Mouse (Mus musculus): Measurements from ENCODE around the gene Stap2. TPM values are rescaled to one million over a fixed set of nuclear protein-coding genes. Genes with fewer than 3 reads are reported as not detected.
A peak's percentile ranks its signal among the peaks of the same experiment; 100 is the strongest.

Gene Stap2
- polyA plus RNA-seq, 1 experiment: 38.6 TPM

DNA sequence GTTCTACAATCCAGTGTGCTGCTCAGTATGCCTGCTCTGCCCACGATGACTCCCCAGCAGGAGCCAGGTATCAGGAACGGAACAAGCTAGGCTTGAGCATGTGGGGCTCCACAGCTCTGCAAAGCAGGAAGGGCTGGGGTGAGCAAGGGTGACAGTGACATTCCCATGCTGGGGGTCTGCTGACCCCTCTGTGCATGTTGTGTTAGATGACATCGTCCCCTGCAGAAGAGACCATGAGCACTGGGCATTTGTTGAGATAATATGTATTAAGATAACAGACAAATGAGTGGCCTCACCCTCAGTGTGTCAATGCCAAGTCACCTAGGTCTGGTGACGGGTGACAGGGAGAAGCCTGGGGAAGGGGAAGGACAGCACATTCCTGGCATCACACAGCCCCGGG lies 19.5 kb upstream of the Stap2 start:
- no peak for DNase-seq (ENCODE audit: low spot score)

DNA sequence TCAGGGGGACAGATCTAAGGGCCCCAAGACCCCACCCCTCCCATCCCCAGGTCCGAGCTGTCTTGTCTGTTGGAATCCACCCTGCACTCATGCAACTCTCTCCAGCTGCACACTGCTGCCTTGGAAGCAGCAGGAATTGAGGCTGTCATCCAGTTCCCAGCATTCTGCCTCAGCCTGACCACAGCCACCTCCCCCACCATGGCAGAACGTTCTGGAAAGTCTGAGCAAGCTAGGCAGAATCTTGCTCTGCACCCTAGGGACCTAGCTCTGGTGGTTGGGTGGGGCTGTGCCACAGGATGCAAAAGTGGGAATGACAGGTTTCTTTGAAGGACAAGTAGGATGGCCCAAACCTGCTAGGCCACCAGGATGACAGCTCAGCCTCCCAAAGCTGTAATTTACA lies 19.1 kb upstream of the Stap2 start:
- DNase-seq (ENCODE audit: low spot score): no peak

DNA sequence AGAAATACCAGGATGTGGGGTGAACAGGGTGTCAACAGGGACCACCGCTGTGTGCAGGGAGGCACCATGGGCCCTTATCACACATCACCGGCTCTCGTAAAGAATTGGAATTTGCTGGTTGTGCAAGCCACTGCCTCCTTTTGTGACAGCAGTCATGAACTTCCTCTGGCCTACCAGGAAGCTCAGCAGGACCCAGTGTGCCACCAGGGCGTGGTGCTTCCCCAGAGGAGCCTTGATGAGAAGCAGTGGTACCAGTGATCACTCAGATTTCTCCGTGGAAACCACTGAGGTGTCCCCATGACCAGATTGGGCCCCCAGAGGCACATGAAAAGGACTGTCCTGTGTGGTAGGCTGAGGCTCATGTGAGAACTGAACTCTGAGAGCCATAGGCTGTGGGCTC lies 18.0 kb upstream of the Stap2 start:
- no peak for DNase-seq (ENCODE audit: low spot score)

DNA sequence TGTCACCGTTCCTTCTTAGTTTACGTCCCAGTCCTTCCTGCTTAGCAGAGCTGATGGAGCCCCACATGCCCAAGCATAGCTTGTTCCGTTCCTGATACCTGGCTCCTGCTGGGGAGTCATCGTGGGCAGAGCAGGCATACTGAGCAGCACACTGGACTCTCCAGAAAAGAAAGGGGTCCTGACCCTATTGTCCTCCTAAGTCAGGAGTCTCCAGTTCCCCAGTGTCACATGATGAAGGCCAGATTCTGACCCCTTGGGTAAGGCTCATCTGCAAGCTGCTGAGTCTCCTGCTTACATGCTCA lies 17.6 kb upstream of the Stap2 start:
- DNase-seq (ENCODE audit: low spot score): no peak

DNA sequence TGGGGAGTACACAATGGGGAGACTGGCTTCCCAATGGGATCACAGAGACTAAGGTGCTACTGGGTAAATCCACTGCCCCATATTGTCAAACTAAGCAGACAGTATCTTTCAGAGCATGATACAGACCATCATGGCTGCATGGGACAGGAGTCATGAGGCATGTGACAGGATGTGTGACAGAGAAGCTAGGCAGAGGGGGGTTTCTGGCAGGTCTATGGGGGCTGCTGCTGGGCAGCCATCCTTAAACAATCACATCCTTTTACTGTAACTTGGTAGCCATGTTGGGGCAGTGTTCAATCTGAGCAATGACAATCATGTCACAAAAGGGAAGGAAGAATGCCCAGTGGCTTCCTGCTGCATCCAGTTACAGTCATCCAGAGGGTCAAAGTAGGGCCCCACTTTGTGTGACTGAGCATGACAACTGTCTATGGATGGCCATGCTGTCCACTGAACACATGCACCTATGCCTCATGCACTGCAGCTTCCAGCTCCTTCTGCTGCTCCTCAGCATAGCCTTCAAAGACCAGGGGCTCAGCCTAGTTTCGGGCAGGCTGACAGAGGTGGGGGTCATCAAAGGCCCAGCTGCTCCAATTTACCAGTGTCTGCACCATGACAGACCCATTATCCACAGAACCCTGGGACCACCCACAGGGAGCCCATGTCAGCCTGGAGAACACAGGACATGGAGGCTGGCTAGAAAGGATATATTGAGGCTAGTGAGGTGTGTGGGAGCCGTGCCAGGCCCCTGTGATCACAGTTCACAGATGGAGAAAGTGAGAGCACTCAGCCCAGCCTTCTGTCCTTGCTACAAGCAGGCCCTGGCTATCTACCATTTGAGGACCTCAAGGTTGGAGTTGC lies 17.0 kb upstream of the Stap2 start:
- DNase-seq (ENCODE audit: low spot score): no peak

DNA sequence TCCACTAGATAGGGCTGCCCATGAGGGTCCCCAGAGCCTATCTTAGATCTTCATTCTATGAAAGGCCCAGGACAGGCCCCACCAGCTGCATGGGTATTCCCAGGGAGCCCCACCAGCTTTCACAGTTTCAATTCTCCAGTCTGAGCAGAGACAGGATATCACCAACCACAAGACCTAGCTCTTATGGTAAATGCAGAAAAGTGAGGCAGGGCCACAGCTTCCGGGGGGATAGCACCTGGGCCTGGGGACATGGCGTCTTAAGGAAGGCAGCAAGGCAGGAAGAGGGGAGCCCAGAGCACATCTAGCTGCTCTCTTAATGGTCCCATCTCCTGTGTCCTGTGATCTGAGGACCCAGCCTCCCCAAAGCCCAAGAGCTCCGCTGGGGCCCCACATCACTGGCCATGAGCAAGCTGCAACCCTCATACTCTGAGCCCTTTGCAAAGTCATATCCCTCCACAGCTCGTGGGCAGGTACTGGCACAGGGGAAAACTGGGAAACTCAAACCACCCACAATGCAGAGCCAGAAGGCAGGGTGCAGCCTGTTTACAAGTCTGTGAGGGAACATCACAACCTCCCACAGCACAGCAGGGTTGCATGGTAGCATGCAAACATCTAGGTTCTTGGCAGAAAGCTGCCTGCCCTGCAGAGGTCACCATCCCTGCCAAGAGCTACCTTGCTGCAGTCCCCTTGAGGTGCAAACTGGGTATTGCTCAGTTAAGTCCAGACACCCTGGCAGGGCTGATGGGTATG lies 16.0 kb upstream of the Stap2 start:
- no peak for DNase-seq (ENCODE audit: low spot score)

DNA sequence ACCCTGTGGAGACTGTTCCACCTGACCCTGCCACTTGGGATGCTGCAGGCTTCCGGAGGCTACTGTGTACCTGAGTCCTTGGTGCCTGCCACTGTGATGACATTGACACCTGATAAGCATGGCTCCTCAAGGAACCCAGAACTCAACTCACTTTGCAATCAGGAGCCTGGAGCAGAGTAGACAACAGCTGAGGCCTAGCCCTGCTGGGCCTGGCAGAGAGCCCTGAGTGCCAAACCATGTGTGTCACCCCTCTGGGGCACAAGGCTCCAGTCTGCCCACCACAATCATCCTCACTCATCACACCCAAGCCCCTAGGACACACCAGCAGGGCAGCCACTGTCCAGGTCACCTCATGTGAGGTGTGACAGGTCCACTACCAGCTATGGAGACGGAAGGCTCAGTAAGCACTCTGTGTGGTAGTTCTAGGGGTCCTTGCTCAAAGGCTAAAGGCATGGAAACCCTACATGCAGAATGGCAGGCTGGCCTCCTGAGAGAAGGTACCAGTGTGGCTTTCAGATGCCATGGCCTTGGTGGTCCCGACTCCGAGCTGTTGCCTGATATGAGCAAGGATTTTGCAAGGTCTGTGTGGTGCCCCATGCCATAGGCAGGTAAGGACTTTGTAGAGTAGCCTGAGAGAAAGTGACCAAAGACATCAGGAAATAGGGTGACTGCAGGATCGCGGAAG lies 15.2 kb upstream of the Stap2 start:
- DNase-seq (ENCODE audit: low spot score): no peak

DNA sequence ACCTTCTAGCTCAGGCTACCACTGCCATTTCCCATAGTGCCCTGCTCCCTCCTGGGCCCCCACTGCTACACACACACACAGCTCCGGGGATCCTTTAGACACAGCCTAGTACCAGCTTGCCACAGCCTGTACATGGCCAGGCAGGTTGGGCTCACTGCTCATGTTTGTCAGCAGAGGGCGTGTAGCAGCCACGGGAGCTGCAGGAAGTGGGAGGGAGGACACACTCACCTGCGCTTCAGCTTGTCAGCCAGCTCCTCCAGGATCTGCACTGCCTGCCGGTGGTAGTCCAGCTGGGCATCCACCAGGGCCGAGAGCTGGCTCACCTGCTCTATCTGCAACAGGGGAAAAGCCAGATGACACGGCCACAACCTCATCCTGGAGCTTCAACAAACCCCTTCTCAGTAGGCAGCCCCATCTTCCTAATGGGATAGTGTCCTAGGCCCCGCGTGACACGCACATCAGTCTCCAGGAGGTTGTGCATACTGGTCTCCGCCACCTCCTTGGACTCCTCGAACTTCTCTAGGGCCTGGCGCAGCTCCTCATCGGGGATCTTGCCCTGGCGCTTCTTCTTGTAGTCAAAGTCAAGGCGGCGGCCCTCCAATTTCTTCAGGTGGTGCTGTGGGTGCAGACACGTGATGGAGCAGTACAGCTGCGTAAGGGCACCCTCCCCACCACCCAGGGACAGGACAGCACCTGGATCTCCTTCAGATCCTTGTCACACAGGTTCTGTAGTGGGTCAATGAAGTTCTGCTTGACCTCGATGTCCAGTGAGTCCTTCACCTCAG lies 13.2 kb upstream of the Stap2 start:
- no peak for DNase-seq (ENCODE audit: low spot score)

DNA sequence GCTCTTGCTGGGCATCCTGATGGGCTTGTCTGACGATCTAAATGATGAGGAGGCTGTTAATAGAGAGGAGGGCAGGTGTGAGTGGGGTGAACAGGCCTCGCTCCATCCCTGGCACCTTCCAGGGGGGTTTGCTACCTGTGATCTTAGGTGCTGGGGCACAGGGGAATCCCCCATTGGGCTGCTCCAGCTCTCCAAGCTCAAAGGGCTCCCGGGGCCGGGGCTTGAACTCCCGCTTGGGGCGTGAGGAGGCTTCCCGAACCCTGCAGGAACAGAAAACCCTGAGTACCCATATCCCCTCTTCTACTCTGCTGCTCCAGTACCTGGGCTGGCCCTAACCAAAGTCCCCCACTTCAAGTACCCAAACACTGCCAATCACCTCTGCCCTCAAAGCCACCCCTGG lies 12.5 kb upstream of the Stap2 start:
- DNase-seq (ENCODE audit: low spot score): no peak

DNA sequence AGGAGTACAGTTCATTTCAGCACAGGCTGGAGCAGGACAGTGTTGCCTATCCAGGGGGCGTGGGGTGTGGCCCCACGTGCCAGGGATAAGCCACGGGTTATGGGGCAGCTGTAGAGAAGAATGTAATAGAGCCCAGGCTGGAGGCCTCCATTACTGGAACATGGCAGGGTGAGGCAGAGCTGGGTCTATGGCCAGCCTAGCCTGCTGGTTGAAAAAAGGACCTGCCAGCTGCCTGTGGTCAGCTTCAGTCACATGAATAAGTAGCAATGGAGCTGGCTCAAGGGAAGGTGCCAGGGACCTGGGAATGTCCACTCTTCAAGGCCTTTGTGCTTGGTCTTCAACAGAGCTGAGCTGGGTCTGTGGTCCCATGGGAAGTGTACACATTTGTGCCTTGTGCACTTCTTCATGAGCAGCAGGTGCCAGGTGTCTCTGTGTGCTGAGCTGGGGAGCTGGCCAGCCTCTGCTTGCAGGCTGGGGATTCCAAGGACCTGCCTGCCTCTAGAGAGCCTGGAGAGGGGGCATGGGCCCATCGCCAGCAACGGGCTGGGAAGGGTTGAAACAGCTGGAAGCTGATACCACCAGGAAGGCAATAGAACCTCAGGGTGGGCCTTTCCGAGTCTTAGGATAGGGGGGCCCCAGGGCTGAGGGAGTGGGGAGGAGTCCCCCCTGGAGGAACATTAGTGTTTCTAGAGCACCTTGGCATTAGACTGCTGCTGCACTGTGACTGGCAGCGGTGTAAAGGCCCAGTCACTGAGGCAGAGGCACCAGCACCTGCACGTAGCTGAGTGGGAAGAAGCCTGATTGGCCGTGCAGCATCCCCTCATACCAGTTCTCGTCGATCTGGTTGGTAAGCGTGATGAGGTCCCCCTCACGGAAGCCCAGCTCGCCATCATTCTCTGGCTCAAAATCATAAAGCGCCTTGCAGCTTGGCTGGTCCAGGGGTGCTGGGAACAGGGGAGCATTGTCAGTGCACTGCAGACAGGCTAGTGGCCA lies 11.7 kb upstream of the Stap2 start:
- no peak for DNase-seq (ENCODE audit: low spot score)

DNA sequence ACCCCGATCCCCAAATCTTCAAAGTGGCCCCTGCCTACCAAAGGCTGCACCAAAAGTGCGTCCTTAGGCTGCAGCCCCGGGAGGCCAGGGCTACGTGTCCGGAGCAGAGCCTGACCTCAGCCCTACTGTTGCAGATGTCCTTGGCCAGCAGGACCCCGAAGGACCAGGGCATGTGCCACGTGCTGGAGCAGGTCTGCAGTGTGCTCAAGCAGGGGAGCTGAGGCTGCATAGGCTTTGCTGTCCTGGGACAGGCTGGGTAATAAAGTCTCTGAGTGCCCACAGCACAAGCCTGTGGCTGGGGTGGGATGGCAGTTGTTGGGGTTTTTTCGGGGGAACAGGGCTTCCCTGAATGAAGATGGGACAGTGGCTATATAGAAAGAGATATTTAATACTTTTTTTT lies 11.0 kb upstream of the Stap2 start:
- no peak for DNase-seq (ENCODE audit: low spot score)

DNA sequence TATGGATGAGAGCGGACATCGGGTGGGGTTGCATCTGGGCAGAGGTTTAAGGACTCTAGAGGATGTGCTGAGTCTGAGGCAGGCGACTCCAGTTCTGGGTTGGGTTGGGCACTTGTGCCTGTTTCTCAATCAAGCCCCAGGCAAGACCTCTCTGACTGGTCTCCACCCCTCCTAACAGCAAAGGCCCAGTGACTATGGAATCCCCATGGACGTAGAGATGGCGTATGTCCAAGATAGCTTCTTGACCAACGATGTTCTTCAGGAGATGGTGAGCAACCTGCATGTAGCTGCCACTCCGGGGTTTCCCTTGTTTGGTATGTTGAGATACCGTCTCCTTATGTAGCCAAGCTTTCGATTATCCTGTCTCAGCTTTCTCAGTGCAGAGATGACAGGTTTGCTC lies 9.9 kb upstream of the Stap2 start:
- DNase-seq (ENCODE audit: low spot score): no peak

DNA sequence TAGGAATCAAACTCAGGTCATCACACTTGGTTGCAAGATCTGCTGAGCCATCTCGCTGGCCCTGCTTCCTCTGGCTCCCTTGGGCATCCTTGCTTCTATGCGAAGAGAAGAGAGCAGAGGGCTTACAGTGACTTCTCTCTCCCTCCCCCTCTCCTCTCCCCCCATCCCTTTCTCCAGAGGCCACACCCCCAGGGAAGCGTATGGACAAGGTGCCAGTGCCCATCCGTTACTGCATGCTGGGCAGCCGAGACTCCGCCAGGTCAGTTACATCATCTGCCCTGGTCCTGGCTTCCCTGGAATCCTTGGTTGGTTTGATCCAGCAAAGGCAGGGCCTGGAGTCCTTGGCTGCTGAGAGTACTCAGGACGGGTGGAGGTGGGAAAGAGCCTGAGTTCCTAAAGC lies 6.1 kb upstream of the Stap2 start:
- DNase-seq (ENCODE audit: low spot score): no peak

DNA sequence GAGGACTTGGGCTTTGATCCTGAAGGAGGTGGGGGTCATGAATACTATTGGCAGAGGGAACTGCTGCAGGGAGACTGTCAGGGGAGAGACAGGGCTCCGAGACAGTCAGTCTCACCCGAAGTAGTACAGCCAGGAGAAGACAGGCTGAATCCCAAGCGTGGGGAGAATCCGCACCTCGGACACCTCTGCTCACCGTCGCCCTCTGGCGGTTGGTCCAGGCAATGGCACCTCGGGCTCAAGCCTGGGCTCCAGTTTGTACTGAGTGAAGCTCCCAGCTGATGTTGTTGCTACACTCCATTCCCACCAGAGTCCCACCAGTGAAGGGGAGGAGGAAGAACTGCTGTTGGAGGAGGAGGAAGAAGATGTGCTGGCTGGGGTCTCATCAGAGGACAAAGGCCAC lies 5.3 kb upstream of the Stap2 start:
- peak; percentile 71 for DNase-seq (ENCODE audit: low spot score)

DNA sequence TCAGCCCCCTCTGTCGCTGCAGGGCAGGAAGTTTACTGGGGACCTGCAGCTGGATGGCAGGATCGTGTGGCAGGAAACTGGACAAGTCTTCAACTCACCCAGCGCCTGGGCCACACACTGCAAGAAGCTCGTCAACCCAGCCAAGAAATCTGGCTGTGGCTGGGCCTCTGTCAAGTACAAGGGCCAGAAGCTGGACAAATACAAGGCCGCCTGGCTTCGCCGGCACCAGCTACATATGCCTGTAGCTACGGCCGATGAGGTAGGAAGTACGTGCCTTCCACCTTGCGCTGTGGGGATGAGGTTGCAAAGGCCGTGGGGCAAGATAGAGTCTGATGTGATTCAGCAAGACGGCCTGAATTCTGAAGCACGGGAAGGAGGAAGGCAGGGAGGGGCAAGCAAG lies 4.9 kb upstream of the Stap2 start:
- no peak for DNase-seq (ENCODE audit: low spot score)

DNA sequence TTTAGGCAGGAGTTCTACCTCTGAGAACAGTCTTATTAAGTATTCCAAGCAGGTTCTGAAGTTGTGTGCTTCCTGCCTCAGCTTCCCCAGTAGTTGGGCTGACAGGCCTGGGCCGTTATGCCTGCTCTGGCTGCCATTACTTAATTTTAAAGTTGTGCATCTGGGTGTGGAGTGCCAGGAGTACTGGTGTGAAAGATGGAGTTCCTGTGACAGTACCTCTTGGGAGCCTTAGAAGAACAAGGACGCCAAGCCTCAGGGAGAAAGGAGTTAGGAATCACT lies 4.5 kb upstream of the Stap2 start:
- DNase-seq (ENCODE audit: low spot score): no peak

DNA sequence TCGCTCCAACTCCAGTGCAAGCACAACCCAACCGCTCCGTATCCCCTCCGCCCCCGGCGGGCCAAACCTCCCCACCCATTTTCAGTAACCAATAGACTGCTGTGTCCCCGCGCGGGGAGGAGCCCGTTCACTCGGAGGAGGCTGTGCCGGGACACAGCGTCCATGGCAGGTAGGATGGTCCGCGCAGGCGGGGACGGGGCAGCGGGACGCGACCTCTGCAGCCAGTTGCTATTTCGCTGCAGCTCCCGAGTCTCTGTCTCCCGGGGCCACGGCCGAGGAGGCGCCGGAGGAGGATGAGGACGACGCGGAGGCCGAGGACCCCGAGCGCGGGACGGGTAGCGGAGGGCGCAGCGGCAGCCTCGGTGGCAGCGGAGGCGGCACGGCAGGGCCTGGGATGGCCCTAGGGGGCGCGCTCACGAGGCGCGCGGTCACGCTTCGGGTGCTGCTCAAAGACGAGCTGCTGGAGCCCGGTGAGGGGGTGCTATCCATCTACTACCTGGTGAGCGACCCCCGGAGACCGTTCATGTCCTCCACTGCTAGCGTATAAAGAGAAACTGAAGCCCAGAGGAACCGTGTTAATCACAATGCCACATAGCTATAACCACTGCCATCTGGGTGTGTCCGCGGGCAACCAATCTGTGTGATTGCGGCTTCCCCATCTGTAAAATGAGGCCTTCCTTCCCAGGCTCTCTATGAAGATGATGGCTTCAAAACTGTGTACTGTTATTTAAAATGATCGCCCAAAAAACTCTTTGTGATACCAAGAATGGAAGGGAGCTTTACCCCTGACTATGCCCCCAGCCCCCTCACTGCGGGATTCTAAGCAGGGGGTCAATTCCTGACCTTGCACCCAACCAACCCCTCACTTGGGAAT lies 3.9 kb upstream of the Stap2 start:
- DNase-seq (ENCODE audit: low spot score): peak; percentile 88

DNA sequence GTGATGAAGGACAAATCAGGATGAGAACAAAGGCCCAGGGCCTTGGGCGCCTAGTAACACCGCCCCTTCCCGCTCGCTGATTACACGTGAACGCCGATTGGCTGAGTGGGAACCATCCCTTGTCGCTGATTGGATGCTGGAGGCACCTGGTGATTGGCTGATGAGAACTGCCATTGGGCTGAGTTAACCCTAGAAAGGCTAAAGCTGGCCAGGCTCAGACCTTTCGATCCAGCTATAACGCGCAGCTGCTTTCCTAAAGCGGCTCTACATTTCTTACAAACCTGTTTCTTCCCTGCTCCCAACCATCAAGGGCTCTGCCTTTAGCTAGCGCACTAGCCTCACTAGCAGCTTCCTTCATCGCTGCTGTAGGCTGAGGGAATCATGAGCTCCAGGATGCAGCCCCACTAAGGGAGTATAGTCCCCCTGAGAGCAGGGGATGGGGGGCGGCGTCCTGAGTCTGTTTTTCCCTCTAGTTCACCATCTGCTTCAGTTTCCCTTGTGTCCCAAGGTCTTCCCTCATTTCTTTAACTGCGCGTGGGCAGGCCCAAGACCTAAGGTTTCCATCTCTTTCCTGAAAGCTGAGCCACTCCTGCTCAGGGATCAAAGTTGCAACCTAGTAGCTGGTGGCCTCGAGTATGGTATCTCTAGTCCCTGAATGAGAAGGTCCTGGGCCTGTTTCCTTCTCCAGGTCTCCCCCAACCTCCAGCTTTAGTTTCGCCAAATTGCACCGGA lies 3.1 kb upstream of the Stap2 start:
- peak; percentile 77 for DNase-seq (ENCODE audit: low spot score)
